Mouse (Mus musculus) liver, adult 2 months (tissue): ENCODE results near the gene Slfn5.

Experiments used
- CTCF ChIP-seq: fragments of 200-500 bp; IDR thresholded peaks from 2 replicates; pipeline ENCODE4 v1.5.1; 2011; ENCODE audit warnings: low read depth, low read length, control low read depth
- POLR2A ChIP-seq: fragments of 200-500 bp; IDR thresholded peaks from 2 replicates; pipeline ENCODE4 v1.6.1; 2011; ENCODE audit warnings: low read length, control low read depth; ENCODE audit not compliant: insufficient read depth; ENCODE audit errors: extremely low read depth

- TF ChIP-seq CTCF (peak; percentile 65), POLR2A (no peak)
Measured at GRCm38 (mm10) chr11:82959613-82960012, 8.5 kb downstream of the Slfn5 start.
